Mouse (Mus musculus): ENCODE data around the gene Rrbp1.

Rrbp1 gene

DNA sequence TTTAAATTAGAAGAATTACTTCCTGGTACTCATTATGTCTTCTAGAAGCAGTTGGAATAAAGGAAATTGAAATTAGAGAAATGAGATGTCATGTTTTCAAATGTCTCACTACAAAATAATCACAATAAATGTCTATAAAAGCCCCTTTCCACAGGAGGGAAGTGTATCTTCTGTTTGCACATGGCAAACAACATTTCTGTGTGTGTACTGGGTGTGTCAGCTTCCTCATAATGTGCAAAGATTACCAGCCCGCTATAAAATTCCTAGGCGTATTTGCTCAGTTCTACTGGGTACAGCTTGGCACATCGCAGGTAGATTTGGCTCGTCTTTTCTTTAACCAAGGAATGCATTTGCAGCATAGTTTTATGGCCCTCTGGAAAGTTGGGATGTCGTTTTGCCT is 93.4 kb downstream of the Rrbp1 start:
- DNase-seq (ENCODE audit: extremely low read depth, low read depth, low spot score) = no peak

- no peak for DNase-seq (ENCODE audit: extremely low read depth, low read depth, low spot score)
Observed at GRCm38 (mm10) chr2:143916229-143916628, 94.8 kb downstream of the Rrbp1 start.

GRCm38 (mm10) chr2:143915600-143916135 is 95.4 kb downstream of the Rrbp1 start:
- no peak for DNase-seq (ENCODE audit: extremely low read depth, low read depth, low spot score)

DNA sequence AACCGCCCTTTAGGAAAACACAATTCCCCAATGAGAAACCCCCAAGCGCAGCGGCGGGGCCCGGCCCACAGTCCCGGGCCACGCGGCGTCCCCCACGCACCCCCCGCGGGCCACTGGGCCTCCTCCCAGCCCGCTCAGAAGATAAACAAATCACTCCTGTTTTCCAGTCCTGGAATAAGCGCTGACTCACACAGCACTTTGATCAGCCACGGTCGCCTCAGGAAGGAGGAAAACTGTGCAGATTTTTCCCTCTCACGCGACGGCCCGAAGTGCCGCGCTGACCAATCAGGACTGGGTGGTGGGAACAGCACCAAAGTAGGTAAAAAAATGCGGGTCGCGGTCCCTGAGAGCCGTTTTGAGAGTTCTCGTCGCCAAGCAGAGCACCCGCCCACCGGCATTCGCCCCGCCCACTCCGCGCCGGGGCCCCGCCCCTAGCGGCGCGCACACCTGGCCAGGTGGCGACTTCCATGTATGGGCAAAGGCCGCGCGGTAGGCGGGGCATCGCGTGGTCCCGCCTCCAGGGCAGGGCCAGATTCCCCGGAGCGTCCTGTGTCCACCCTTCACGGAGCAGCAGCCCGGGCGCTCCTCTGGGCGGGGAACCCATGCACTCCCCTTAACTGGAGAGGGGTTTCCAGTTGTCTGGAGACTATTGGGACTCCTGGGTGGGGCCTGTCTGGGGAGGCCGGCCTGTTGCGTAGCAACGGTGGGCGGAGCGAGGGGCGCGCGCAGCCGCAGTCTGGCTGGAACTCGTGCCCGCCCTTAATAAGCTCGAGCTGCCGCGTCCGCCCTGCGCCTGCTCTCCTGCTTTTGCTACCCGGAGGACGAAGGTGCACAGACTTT is 96.1 kb downstream of the Rrbp1 start, which contains the start of gene Dstn:
TSS of gene Dstn (plus strand) at position 561 of the 840 bp plus-strand sequence.
- no peak for DNase-seq (ENCODE audit: extremely low read depth, low read depth, low spot score)

DNA sequence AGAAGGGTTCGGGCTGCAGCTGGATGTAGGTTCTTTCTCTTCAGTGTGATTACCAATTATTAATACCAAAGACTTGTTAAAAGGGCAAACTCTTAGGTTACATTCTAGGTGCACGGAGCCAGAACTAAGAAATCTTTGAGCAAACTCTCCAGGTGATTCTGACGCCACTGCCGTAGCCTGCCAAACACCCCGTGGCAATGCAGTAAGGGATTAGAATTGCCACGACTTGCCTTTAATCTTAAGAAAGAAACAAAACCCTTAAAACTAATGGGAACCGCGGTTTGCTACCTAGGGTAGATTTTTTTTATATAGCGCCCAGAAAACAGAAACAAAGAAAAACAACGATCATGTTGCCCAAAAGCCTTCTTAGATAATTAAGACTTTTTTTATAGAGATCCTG is 96.8 kb downstream of the Rrbp1 start:
- DNase-seq (ENCODE audit: extremely low read depth, low read depth, low spot score) = peak; percentile 80

GRCm38 (mm10) chr2:143912199-143912598 is 98.9 kb downstream of the Rrbp1 start:
- DNase-seq (ENCODE audit: extremely low read depth, low read depth, low spot score) = no peak

DNA sequence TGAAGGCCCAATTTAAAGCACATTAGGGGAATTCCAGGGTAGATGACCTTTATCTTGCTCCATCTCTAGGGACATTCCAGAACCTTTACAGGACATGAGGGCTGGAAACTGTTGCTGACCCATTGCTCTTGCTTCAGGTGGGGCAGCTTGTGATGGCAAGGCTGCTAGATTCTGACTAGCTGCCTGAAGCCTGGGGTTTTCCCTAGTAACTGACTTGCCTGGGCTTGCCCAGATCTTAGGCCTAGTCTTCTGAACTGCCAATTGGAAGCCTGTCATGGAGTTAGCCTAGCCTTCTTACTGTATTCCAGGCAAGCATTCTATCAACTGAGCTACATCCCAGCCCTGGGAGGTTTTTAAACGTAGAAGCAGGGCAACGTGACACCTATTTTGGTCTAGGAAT is 101.8 kb downstream of the Rrbp1 start:
- DNase-seq (ENCODE audit: extremely low read depth, low read depth, low spot score) = no peak

- DNase-seq (ENCODE audit: extremely low read depth, low read depth, low spot score) = no peak
Observed at GRCm38 (mm10) chr2:143904896-143905295, 106.2 kb downstream of the Rrbp1 start.

DNA sequence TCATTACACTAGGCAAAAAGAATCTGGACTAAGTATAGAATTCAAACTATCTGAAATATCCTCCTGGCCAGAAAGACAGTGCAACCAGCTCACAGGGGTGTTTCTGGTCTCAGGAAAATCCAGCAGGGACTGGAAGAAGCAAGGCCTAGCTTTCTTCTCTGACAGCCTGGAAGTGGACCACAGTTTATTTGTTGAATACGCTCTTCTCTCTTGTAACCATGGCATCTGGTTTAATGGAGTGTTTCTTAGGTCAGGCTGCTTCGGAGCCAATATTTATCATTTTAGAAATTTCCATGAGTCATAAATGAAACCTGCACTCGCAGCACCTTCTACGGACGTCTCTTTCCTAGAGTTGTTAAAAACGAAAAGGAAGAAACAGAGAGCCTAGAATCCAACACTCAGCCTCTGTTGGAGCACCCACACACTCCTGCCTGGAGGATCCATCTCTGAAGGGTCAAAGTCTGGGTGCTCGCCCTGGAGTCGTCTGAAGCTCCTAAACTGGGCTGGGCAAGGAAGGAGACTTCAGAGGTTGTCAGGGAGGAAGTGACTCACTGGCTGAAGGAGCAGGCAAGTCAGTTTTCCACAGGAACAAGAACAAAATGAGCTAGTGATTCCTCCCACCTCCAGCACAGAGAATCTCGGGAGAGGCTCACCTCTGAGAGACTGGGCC is 107.6 kb downstream of the Rrbp1 start:
- no peak for DNase-seq (ENCODE audit: extremely low read depth, low read depth, low spot score)

GRCm38 (mm10) chr2:143900821-143901351 is 110.2 kb downstream of the Rrbp1 start:
- DNase-seq (ENCODE audit: extremely low read depth, low read depth, low spot score) = no peak

GRCm38 (mm10) chr2:143899470-143900220 is 111.4 kb downstream of the Rrbp1 start:
- DNase-seq (ENCODE audit: extremely low read depth, low read depth, low spot score) = no peak

Measured in fat pad, adult 2 months (tissue).